Mouse (Mus musculus): ENCODE measurements around the gene Sec61a2. TPM values are rescaled to one million over a fixed set of nuclear protein-coding genes. Genes with fewer than 3 reads are reported as not detected.

Gene Sec61a2
- total and polyA plus RNA-seq, 2 experiments from 2014 or later, result 101 to 106 TPM

DNA sequence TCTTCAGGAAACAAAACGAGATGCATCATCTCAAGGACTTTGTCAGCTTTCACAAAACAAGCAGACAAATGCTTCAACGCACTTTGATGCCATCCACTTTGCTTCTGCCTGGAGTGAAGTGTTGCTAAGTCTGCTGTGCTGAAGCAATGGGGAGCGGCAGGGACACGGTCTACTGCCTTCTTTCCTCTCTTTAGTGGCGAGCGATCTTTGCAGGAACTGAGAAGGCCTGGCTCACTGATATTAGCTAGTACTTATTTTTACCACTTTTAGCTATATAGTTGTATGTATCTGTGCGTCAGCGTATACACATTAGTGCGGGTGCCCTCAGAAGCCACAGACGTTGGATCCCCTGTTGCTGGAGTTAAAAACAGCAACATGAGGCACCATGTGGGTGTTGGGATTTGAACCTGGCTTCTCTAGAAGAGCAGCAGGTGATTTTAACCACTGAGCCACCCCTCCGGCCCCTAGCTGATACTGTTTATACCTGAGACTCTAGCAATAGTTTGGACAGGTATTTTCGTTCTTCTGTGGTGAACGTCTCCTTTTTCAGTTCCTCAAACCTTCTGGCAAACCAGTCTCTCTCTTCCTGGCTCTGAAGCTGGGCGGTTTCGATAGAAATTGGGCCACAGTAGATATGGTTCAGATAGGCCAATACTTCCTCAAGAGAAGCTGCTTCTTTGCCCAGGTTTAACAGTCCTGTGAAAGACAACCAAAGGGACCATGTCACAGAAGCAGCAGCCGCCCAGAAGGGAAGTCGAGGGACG lies 35.2 kb upstream of the Sec61a2 start:
- no peak overlapping the region for H3K27ac ChIP-seq (ENCODE audit: low read depth, low read length)
- DNase-seq (ENCODE audit: low spot score), result no peak
- H3K27me3 ChIP-seq (ENCODE audit: insufficient read depth, low read length), result no peaks in the 10 kb centered on the region
- no peak for TF ChIP-seq CTCF (IDR thresholded peaks at IDR 0.05)
- 88% methylated on average over 18 of the region's 18 CpGs for WGBS
- no peak overlapping the region for H3K4me3 ChIP-seq (ENCODE audit: low read depth, low read length)
- no peaks in the 10 kb centered on the region for H3K4me1 ChIP-seq (ENCODE audit: insufficient read depth, low read length)
- H3K4me2 ChIP-seq (ENCODE audit: low read depth, low read length, poor library complexity, severe bottlenecking), result no peak overlapping the region
- H3K9me3 ChIP-seq (ENCODE audit: low read length), result no peaks in the 10 kb centered on the region
- H3K9ac ChIP-seq (replicated peaks; ENCODE audit: low read length, poor library complexity, severe bottlenecking), result no peak overlapping the region
- H3K36me3 ChIP-seq (ENCODE audit: insufficient read depth, low read length), result peaks cover 20% of the 10 kb centered on the region
- no peak for ATAC-seq (ENCODE audit: low FRiP score)

DNA sequence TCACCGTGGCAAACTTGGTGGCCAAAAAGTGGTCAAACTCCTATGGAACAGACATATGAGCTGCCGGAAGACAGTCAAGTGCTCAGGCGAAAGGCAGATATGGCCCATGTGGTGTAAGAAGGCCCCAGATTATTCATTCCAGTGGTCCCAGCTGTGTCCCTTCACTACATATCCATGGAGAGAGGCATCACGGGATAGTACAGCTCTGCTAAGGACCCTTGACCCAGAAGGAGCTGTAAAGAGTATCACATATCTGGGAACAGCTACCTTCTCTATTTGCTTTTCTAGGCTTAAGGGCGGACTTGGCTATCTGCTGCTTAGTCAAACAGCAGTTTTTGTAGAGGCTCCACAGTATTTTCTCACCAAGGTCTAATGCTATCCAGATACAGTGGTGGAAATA lies 34.6 kb upstream of the Sec61a2 start:
- no peak overlapping the region for H3K4me2 ChIP-seq (ENCODE audit: low read depth, low read length, poor library complexity, severe bottlenecking)
- H3K9ac ChIP-seq (replicated peaks; ENCODE audit: low read length, poor library complexity, severe bottlenecking), result no peak overlapping the region
- no peaks in the 10 kb centered on the region for H3K27me3 ChIP-seq (ENCODE audit: insufficient read depth, low read length)
- H3K36me3 ChIP-seq (ENCODE audit: insufficient read depth, low read length), result peaks cover 20% of the 10 kb centered on the region
- H3K4me3 ChIP-seq (ENCODE audit: low read depth, low read length), result no peak overlapping the region
- TF ChIP-seq CTCF (IDR thresholded peaks at IDR 0.05), result no peak
- no peaks in the 10 kb centered on the region for H3K9me3 ChIP-seq (ENCODE audit: low read length)
- H3K4me1 ChIP-seq (ENCODE audit: insufficient read depth, low read length), result no peaks in the 10 kb centered on the region
- DNase-seq (ENCODE audit: low spot score) (no peak), ATAC-seq (ENCODE audit: low FRiP score) (no peak)
- H3K27ac ChIP-seq (ENCODE audit: low read depth, low read length), result no peak overlapping the region
- WGBS, result 91% methylated on average over 5 of the region's 5 CpGs

DNA sequence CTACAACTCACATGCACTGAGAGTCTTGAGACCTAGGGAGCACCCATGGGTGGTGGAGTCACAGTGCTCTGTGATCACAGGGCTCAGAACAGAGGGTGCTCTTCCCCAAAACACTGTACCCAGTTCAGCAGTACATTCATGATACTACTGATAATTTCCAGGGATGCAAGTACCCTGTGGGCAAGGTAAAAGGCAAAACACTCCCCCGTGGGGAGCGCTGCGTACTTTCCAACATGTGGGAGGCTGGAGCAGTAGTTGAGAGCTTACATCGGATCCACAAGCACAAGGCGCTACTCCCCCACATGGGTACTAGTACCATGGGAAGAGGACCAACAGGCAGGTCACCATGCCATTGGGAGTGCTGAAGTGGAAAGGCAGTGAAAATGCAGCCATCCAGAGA lies 32.2 kb upstream of the Sec61a2 start:
- no peak overlapping the region for H3K27ac ChIP-seq (ENCODE audit: low read depth, low read length)
- peaks cover 23% of the 10 kb centered on the region for H3K36me3 ChIP-seq (ENCODE audit: insufficient read depth, low read length)
- DNase-seq (ENCODE audit: low spot score) (no peak), ATAC-seq (ENCODE audit: low FRiP score) (no peak)
- TF ChIP-seq CTCF (IDR thresholded peaks at IDR 0.05), result no peak
- no peaks in the 10 kb centered on the region for H3K9me3 ChIP-seq (ENCODE audit: low read length)
- 96% methylated on average over 5 of the region's 5 CpGs for WGBS
- no peaks in the 10 kb centered on the region for H3K27me3 ChIP-seq (ENCODE audit: insufficient read depth, low read length)
- H3K4me3 ChIP-seq (ENCODE audit: low read depth, low read length), result no peak overlapping the region
- no peak overlapping the region for H3K4me2 ChIP-seq (ENCODE audit: low read depth, low read length, poor library complexity, severe bottlenecking)
- no peak overlapping the region for H3K9ac ChIP-seq (replicated peaks; ENCODE audit: low read length, poor library complexity, severe bottlenecking)
- no peaks in the 10 kb centered on the region for H3K4me1 ChIP-seq (ENCODE audit: insufficient read depth, low read length)

DNA sequence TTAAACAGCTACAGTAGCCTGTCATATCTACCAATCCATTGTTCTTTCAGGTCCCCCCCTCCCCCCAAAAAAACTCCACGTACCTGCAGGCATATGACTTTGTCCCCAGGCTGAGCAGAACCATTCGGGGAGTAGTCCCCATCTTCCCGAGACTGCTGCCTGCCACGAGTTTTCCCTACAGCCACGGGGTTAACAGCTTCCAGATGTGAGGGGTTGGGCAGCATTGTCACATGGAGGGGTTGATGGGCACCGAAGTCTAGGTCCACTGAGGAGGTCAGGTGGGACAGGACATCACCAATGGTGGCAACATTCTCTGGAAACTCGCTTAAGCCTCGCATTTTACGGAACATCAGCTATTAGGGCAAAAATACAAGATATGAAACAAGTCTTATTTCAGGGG lies 28.6 kb upstream of the Sec61a2 start:
- WGBS, result 83% methylated on average over 9 of the region's 9 CpGs
- Histone ChIP-seq H3K4me2 (ENCODE audit: low read depth, low read length, poor library complexity, severe bottlenecking) (no peak overlapping the region), H3K9me3 (ENCODE audit: low read length) (no peaks in the 10 kb centered on the region), H3K4me1 (ENCODE audit: insufficient read depth, low read length) (no peaks in the 10 kb centered on the region), H3K4me3 (ENCODE audit: low read depth, low read length) (no peak overlapping the region), H3K27ac (ENCODE audit: low read depth, low read length) (no peak overlapping the region), H3K9ac (replicated peaks; ENCODE audit: low read length, poor library complexity, severe bottlenecking) (no peak overlapping the region), H3K36me3 (ENCODE audit: insufficient read depth, low read length) (peaks cover 31% of the 10 kb centered on the region), H3K27me3 (ENCODE audit: insufficient read depth, low read length) (no peaks in the 10 kb centered on the region)
- ATAC-seq (ENCODE audit: low FRiP score) (no peak), DNase-seq (ENCODE audit: low spot score) (no peak)
- no peak for TF ChIP-seq CTCF (IDR thresholded peaks at IDR 0.05)

DNA sequence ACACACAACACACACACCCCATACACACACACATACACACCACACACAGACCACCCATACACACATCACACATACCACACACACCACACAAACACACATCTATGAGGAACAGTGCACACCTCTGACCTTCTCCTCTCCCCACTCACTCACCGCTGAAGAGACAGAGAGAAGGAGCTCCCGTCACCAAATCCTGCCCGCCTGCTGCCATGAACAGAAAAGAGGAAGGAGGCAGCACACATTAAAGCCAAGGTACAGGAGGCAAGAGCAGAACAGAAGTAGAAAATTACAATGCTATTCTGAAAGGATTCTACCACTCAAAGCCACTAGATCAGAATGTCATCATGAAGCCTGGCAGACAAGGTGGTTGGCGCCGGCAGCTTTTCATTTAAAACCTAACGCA lies 27.6 kb upstream of the Sec61a2 start:
- H3K36me3 ChIP-seq (ENCODE audit: insufficient read depth, low read length), result peaks cover 26% of the 10 kb centered on the region
- 91% methylated on average over 6 of the region's 6 CpGs for WGBS
- H3K4me1 ChIP-seq (ENCODE audit: insufficient read depth, low read length), result no peaks in the 10 kb centered on the region
- H3K27ac ChIP-seq (ENCODE audit: low read depth, low read length), result no peak overlapping the region
- H3K9ac ChIP-seq (replicated peaks; ENCODE audit: low read length, poor library complexity, severe bottlenecking), result no peak overlapping the region
- H3K4me2 ChIP-seq (ENCODE audit: low read depth, low read length, poor library complexity, severe bottlenecking), result no peak overlapping the region
- DNase-seq (ENCODE audit: low spot score) (no peak), ATAC-seq (ENCODE audit: low FRiP score) (no peak)
- no peaks in the 10 kb centered on the region for H3K9me3 ChIP-seq (ENCODE audit: low read length)
- no peak overlapping the region for H3K4me3 ChIP-seq (ENCODE audit: low read depth, low read length)
- TF ChIP-seq CTCF (IDR thresholded peaks at IDR 0.05), result no peak
- H3K27me3 ChIP-seq (ENCODE audit: insufficient read depth, low read length), result no peaks in the 10 kb centered on the region

DNA sequence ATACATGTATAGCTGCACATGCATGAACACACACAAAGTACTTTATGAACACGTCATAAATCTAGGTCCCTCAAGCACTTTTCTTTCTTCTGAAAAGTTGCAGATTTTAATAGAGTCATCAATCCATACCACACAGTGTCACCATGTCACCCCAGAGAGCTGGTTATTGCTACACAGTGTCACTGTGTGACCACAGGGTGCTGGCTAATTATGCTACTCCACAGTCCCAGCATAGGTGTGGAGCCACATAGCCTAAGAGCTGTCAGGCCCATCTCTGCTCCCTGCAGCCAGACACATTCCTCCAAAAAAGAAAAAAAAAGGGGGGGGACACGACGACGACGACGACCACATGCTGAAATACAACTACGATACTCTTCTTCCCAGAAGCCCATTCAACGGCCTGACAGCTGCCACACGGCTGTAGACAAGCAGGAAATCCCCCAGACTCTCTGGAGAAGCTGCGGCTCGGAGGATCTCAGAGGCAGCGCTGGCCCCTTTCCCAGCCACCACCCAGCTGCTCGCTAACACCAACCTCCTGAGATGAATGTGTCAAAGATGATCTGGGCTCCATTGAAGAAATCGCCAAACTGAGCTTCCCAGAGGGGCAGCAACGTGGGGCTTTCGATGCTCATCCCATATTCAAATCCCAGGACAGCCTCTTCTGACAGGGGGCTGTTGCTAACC lies 16.2 kb upstream of the Sec61a2 start:
- ATAC-seq (ENCODE audit: low FRiP score) (peak; percentile 71; the same call in 1 of the 2 replicates), DNase-seq (ENCODE audit: low spot score) (peak; percentile 47)
- Histone ChIP-seq H3K4me2 (ENCODE audit: low read depth, low read length, poor library complexity, severe bottlenecking) (no peak overlapping the region), H3K4me3 (ENCODE audit: low read depth, low read length) (no peak overlapping the region), H3K27ac (ENCODE audit: low read depth, low read length) (no peak overlapping the region), H3K4me1 (ENCODE audit: insufficient read depth, low read length) (no peaks in the 10 kb centered on the region), H3K27me3 (ENCODE audit: insufficient read depth, low read length) (no peaks in the 10 kb centered on the region), H3K9ac (replicated peaks; ENCODE audit: low read length, poor library complexity, severe bottlenecking) (no peak overlapping the region), H3K36me3 (ENCODE audit: insufficient read depth, low read length) (peaks cover 16% of the 10 kb centered on the region), H3K9me3 (ENCODE audit: low read length) (no peaks in the 10 kb centered on the region)
- WGBS, result 42% methylated on average over 16 of the region's 16 CpGs
- TF ChIP-seq CTCF (IDR thresholded peaks at IDR 0.05), result no peak
